Mouse (Mus musculus) MEL (cell line): ENCODE results near the gene Psap. TPM values are rescaled to one million over a fixed set of nuclear protein-coding genes. Genes with fewer than 3 reads are reported as not detected.

ENCODE experiments used
- DNase-seq: peaks from one replicate; pipeline ENCODE4 v3.0.0; 2011; ENCODE audit warnings: low read depth, low spot score
- H3K27ac ChIP-seq: 2 replicates; pipeline ENCODE4 v1.5.1; 2012; ENCODE audit warnings: low read depth, mild to moderate bottlenecking, control low read depth, low read length, moderate library complexity; ENCODE audit not compliant: control insufficient read depth
- H3K27me3 ChIP-seq, 2 experiments: fragments of 150-350 bp in 1 of 2; sonication (generic) in 1 of 2; 2 replicates each; pipeline ENCODE4 v1.6.1; 2012; ENCODE audit warnings: low read length in 2 of 2, mild to moderate bottlenecking in 2 of 2, improper control_type of control experiment in 1 of 2, moderate library complexity in 1 of 2; ENCODE audit not compliant: insufficient read depth in 2 of 2, control insufficient read depth in 1 of 2
- H3K36me3 ChIP-seq, 2 experiments: 2 replicates each; pipeline ENCODE4 v1.6.1; 2012 to 2014; ENCODE audit warnings: low read length in 2 of 2, improper control_type of control experiment in 1 of 2, inconsistent platforms in 1 of 2, mild to moderate bottlenecking in 1 of 2; ENCODE audit not compliant: insufficient read depth in 2 of 2, control insufficient read depth in 1 of 2
- H3K4me1 ChIP-seq, 2 experiments: fragments of 150-350 bp in 1 of 2; sonication (generic) in 1 of 2; 2 replicates each; pipeline ENCODE4 v1.6.1; 2012; ENCODE audit warnings: low read length in 2 of 2, improper control_type of control experiment in 1 of 2, mild to moderate bottlenecking in 1 of 2; ENCODE audit not compliant: insufficient read depth in 2 of 2, control insufficient read depth in 1 of 2
- H3K4me3 ChIP-seq, 2 experiments: fragments of 150-350 bp in 1 of 2; sonication (generic) in 1 of 2; 2 replicates each; pipeline ENCODE4 v1.5.1; 2012; ENCODE audit warnings: low read depth in 2 of 2, low read length in 2 of 2, mild to moderate bottlenecking in 2 of 2, moderate library complexity in 2 of 2, control low read depth in 1 of 2, improper control_type of control experiment in 1 of 2; ENCODE audit not compliant: control insufficient read depth in 1 of 2, insufficient read depth in 1 of 2
- H3K79me2 ChIP-seq: 2 replicates; pipeline ENCODE4 v1.6.1; 2012; ENCODE audit warnings: mild to moderate bottlenecking, low read length, moderate library complexity; ENCODE audit not compliant: control insufficient read depth, poor library complexity, insufficient read depth
- H3K9ac ChIP-seq: 2 replicates; pipeline ENCODE4 v1.6.1; 2012; ENCODE audit warnings: low read depth, mild to moderate bottlenecking, control low read depth, low read length, moderate library complexity; ENCODE audit not compliant: control insufficient read depth, poor library complexity, severe bottlenecking
- H3K9me3 ChIP-seq: fragments of 150-350 bp; sonication (generic); replicated peaks from 2 replicates; pipeline ENCODE4 v1.6.1; 2012; ENCODE audit warnings: mild to moderate bottlenecking, low read length, improper control_type of control experiment, moderate library complexity; ENCODE audit not compliant: insufficient read depth
- CHD1 ChIP-seq: IDR thresholded peaks from 2 replicates; pipeline ENCODE4 v1.6.1; 2012; ENCODE audit warnings: low read depth, mild to moderate bottlenecking, inconsistent platforms, low read length, improper control_type of control experiment
- E2F4 ChIP-seq: IDR thresholded peaks from 2 replicates; pipeline ENCODE4 v1.6.1; 2011; ENCODE audit warnings: low read depth, low read length, improper control_type of control experiment, borderline replicate concordance
- ELF1 ChIP-seq: IDR thresholded peaks from 2 replicates; pipeline ENCODE4 v1.6.1; 2014; ENCODE audit warnings: low read depth, mild to moderate bottlenecking, inconsistent platforms, low read length, improper control_type of control experiment, moderate library complexity
- EP300 ChIP-seq, 2 experiments: IDR thresholded peaks; 2 replicates each; pipeline ENCODE4 v1.6.1; 2011; ENCODE audit warnings: improper control_type of control experiment in 2 of 2, low read length in 2 of 2, low read depth in 1 of 2, mild to moderate bottlenecking in 1 of 2
- ETS1 ChIP-seq: IDR thresholded peaks from 2 replicates; pipeline ENCODE4 v1.6.1; 2012; ENCODE audit warnings: low read depth, mild to moderate bottlenecking, inconsistent platforms, low read length, improper control_type of control experiment, moderate library complexity
- GATA1 ChIP-seq: IDR thresholded peaks from 2 replicates; pipeline ENCODE4 v1.6.1; 2011; ENCODE audit warnings: low read depth, low read length, improper control_type of control experiment
- HCFC1 ChIP-seq: IDR thresholded peaks from 2 replicates; pipeline ENCODE4 v1.6.1; 2012; ENCODE audit warnings: low read depth, mild to moderate bottlenecking, inconsistent platforms, low read length, improper control_type of control experiment, moderate library complexity
- JUND ChIP-seq: IDR thresholded peaks from 2 replicates; pipeline ENCODE4 v1.6.1; 2011; ENCODE audit warnings: low read depth, mild to moderate bottlenecking, improper control_type of control experiment, low read length
- KAT2A ChIP-seq: conservative IDR thresholded peaks from 2 replicates; pipeline ENCODE4 v1.6.1; 2012; ENCODE audit warnings: low read depth, low read length, improper control_type of control experiment, inconsistent platforms
- MAFK ChIP-seq: IDR thresholded peaks from 2 replicates; pipeline ENCODE4 v1.6.1; 2011; ENCODE audit warnings: low read depth, mild to moderate bottlenecking, low read length, improper control_type of control experiment, borderline replicate concordance
- MXI1 ChIP-seq: IDR thresholded peaks from 2 replicates; pipeline ENCODE4 v1.6.1; 2011; ENCODE audit warnings: mild to moderate bottlenecking, low read depth, low read length, improper control_type of control experiment
- NELFE ChIP-seq: IDR thresholded peaks from 2 replicates; pipeline ENCODE4 v1.6.1; 2011; ENCODE audit warnings: low read depth, low read length, improper control_type of control experiment
- POLR2AphosphoS2 ChIP-seq: IDR thresholded peaks from 2 replicates; pipeline ENCODE4 v1.6.1; 2011; ENCODE audit warnings: low read length, improper control_type of control experiment
- POLR2AphosphoS5 ChIP-seq: IDR thresholded peaks from 2 replicates; pipeline ENCODE4 v1.6.1; 2012; ENCODE audit warnings: low read depth, borderline replicate concordance, mild to moderate bottlenecking, inconsistent platforms, low read length, moderate library complexity, mixed read lengths
- RAD21 ChIP-seq: IDR thresholded peaks from 2 replicates; pipeline ENCODE4 v1.6.1; 2011; ENCODE audit warnings: mild to moderate bottlenecking, low read depth, low read length, improper control_type of control experiment
- RCOR1 ChIP-seq: IDR thresholded peaks from 2 replicates; pipeline ENCODE4 v1.6.1; 2012; ENCODE audit warnings: low read depth, mild to moderate bottlenecking, inconsistent platforms, low read length, improper control_type of control experiment
- SMC3 ChIP-seq: IDR thresholded peaks from 2 replicates; pipeline ENCODE4 v1.6.1; 2011; ENCODE audit warnings: low read depth, low read length, improper control_type of control experiment
- TBP ChIP-seq: IDR thresholded peaks from 2 replicates; pipeline ENCODE4 v1.8.0; 2011; ENCODE audit warnings: low read depth, low read length, improper control_type of control experiment
- USF2 ChIP-seq, 2 experiments: IDR thresholded peaks; 2 replicates each; pipeline ENCODE4 v1.6.1; 2011 to 2012; ENCODE audit warnings: improper control_type of control experiment in 2 of 2, low read length in 2 of 2, borderline replicate concordance in 1 of 2, inconsistent platforms in 1 of 2, low read depth in 1 of 2, mild to moderate bottlenecking in 1 of 2; ENCODE audit not compliant: insufficient read depth in 1 of 2
- polyA plus RNA-seq, 2 experiments: library from polyadenylated mRNA; stranded (reverse) in 1 of 2; unstranded in 1 of 2; fragments of >175 nt in 1 of 2; fragments of >200 nt in 1 of 2; gene quantifications; 2 replicates each; pipeline versions ENCODE4 v1.2.1 to v1.2.4; 2012; ENCODE audit warnings: low replicate concordance in 2 of 2, low read depth in 1 of 2; ENCODE audit not compliant: insufficient read length in 2 of 2, insufficient read depth in 1 of 2, missing spikeins in 1 of 2
- total RNA-seq: library from RNA; depleted of rRNA; stranded (reverse); fragments of 300-350 nt; gene quantifications from 2 replicates; pipeline ENCODE4 v1.2.3, GENCODE M21; 2012

Gene Psap
- total and polyA plus RNA-seq, 3 experiments: 56.8 to 153 (median 106) TPM

DNA sequence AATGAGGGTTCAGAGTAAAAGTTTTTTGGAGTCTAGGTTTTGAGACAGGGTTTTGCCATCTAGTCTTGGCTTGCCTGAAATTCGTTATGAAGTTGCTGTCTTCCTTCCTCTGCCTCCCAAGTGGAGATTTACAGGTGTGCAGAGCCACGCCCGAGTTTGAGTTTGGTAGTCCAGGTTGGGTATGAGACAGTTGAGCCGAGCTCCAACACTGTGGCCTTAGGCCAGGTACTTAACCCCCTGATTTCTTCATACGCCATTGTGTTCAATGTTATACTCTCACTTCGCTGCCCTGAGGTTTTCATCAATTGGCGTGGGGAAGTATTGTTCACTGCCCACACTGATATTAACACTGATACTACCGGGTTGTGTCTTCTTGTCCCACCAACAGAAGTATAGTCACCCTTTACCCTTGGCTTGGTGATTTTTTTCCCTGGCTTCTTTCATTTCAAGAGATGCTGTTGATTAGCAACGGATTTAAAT, 4.2 kb downstream of the Psap start:
- Histone ChIP-seq H3K9me3 (no peaks in the 10 kb centered on the region), H3K27me3 (no peaks in the 10 kb centered on the region), H3K36me3 (peaks cover 0 to 63% of the 10 kb centered on the region in 2 experiments; a peak in 2 of 4 replicates), H3K9ac (no peak overlapping the region), H3K4me1 (peaks cover 14 to 78% of the 10 kb centered on the region in 2 experiments), H3K27ac (no peak overlapping the region), H3K79me2 (peaks cover 79% of the 10 kb centered on the region), H3K4me3 (no peak overlapping the region)
- no peak for DNase-seq
- TF ChIP-seq E2F4: no peak
- no peak for TF ChIP-seq RAD21
- TF ChIP-seq MAFK: no peak
- TF ChIP-seq KAT2A: no peak
- no peak for TF ChIP-seq NELFE
- no peak for TF ChIP-seq MXI1
- TF ChIP-seq GATA1: no peak
- TF ChIP-seq POLR2AphosphoS5: no peak
- no peak for TF ChIP-seq ETS1
- no peak for TF ChIP-seq EP300 (IDR thresholded peaks at IDR 0.05; ENCODE audit: low read depth in 1 of 2, low read length in 2 of 2)
- TF ChIP-seq USF2 (IDR thresholded peaks at IDR 0.05; ENCODE audit: borderline replicate concordance in 1 of 2, insufficient read depth in 1 of 2, low read depth in 1 of 2, low read length in 2 of 2): no peak

DNA sequence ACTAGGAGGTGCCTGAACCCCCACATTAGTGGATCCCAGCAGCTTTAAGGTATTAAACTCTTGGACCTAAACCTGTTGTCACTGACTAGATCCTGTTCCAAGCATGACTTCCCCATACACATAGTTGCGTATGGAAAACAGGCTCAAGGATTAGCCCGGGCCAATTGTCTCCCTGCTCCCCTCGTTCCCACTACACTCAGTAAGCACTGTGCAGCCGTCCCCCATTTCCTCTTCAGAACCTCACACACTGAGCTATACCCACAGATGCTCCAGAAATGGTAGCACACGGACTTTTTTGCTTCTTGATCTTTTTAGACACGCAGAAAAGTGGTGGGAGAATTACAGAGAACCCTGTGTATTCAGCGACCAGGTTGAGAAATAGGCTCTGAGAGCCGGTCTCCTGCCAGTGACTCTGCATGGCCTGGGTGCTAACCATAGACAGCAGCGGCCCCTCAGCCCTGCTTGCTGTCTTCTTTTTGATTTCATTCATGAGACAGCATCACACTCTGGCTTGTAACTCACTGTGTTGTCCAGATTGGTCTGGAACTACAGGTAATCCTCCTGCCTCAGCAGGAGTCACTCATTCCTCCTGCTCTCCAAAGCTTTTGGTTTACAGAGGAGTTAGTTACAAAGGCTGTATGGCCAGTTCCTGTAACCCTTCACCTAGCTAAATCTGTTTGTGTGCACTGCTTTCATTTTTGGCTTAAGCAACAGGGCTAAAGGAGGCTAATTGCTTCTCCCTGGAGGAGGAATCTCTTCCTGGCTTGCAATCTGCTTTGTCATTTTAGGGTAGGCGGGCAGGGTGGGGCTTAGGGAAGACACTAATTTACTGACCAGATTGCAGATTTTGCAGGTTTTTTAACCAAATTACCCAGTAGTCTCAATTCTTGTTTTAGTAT, 4.9 kb downstream of the Psap start:
- no peak for DNase-seq
- Histone ChIP-seq H3K4me3 (no peak overlapping the region), H3K27ac (no peak overlapping the region), H3K36me3 (peaks cover 0 to 59% of the 10 kb centered on the region in 2 experiments; a peak in 2 of 4 replicates), H3K9ac (no peak overlapping the region), H3K79me2 (peaks cover 85% of the 10 kb centered on the region), H3K27me3 (no peaks in the 10 kb centered on the region), H3K9me3 (no peaks in the 10 kb centered on the region), H3K4me1 (peaks cover 14 to 78% of the 10 kb centered on the region in 2 experiments)
- TF ChIP-seq RCOR1 (no peak), SMC3 (no peak), ELF1 (no peak), EP300 (IDR thresholded peaks at IDR 0.05; ENCODE audit: low read depth in 1 of 2, low read length in 2 of 2) (no peak), KAT2A (no peak), JUND (no peak), CHD1 (no peak), TBP (no peak), NELFE (no peak), POLR2AphosphoS2 (no peak), HCFC1 (no peak)
